Mouse (Mus musculus) ES-Bruce4 (cell line): ENCODE data around the gene Lrrc37a. TPM values are rescaled to one million over a fixed set of nuclear protein-coding genes. Genes with fewer than 3 reads are reported as not detected.
"Not testable (repeated sequence)": the region's sequence is repeated elsewhere in the genome, so short reads cannot be mapped to it uniquely, and the experiment has no call there.

ENCODE experiments used
- H3K27ac ChIP-seq: 2 replicates; pipeline ENCODE4 v1.5.1; 2012; ENCODE audit warnings: low read length, inconsistent platforms; ENCODE audit not compliant: insufficient read depth
- H3K27me3 ChIP-seq: 2 replicates; pipeline ENCODE4 v1.6.1; 2012; ENCODE audit warnings: mild to moderate bottlenecking, low read length, inconsistent platforms; ENCODE audit not compliant: control insufficient read depth, poor library complexity, insufficient read depth, severe bottlenecking
- H3K36me3 ChIP-seq: 2 replicates; pipeline ENCODE4 v1.6.1; 2012; ENCODE audit warnings: inconsistent platforms, mild to moderate bottlenecking, low read length, moderate library complexity; ENCODE audit not compliant: control insufficient read depth, poor library complexity, insufficient read depth, severe bottlenecking
- H3K4me1 ChIP-seq: one replicate; pipeline ENCODE4 v1.8.1; 2011; ENCODE audit warnings: low read length; ENCODE audit not compliant: control insufficient read depth, insufficient read depth
- H3K4me3 ChIP-seq: 2 replicates; pipeline ENCODE4 v1.5.1; 2011; ENCODE audit warnings: low read depth, mild to moderate bottlenecking, low read length
- H3K9ac ChIP-seq: 2 replicates; pipeline ENCODE4 v1.6.1; 2012; ENCODE audit warnings: low read depth, mild to moderate bottlenecking, inconsistent platforms; ENCODE audit not compliant: poor library complexity, severe bottlenecking
- H3K9me3 ChIP-seq: replicated peaks from 2 replicates; pipeline ENCODE4 v1.6.1; 2012; ENCODE audit warnings: mild to moderate bottlenecking, low read length, inconsistent platforms; ENCODE audit not compliant: control insufficient read depth, poor library complexity, insufficient read depth, severe bottlenecking
- CTCF ChIP-seq: IDR thresholded peaks from one replicate; pipeline ENCODE4 v1.8.1; 2011; ENCODE audit warnings: low read depth, low read length
- EP300 ChIP-seq: IDR thresholded peaks from 2 replicates; pipeline ENCODE4 v1.6.1; 2011; ENCODE audit warnings: low read depth, low read length; ENCODE audit not compliant: insufficient read depth
- POLR2A ChIP-seq: IDR thresholded peaks from one replicate; pipeline ENCODE4 v1.8.1; 2011; ENCODE audit warnings: low read length; ENCODE audit not compliant: insufficient read depth
- polyA plus RNA-seq: library from polyadenylated mRNA; stranded (reverse); fragments of >200 nt; gene quantifications from 2 replicates; pipeline ENCODE4 v1.2.4, GENCODE M21; 2011; ENCODE audit warnings: low read depth; ENCODE audit not compliant: missing spikeins, insufficient read depth, insufficient read length

Gene Lrrc37a
- not detected in 2 replicates for polyA plus RNA-seq

- TF ChIP-seq CTCF (no peak), EP300 (no peak), POLR2A (no peak)
These were observed at the start of gene Lrrc37a for GRCm38 (mm10) chr11:103504497-103504896. TSS of gene Lrrc37a (minus strand) at chr11:103504597.

GRCm38 (mm10) chr11:103534973-103535372, 30.6 kb upstream of the Lrrc37a start:
- not testable (repeated sequence) for H3K9ac ChIP-seq, H3K36me3 ChIP-seq, H3K4me3 ChIP-seq, H3K9me3 ChIP-seq, H3K4me1 ChIP-seq, H3K27ac ChIP-seq, H3K27me3 ChIP-seq

More at GRCm38 (mm10) chr11:103504497-103504896, at the start of gene Lrrc37a:
- Histone ChIP-seq H3K9me3 (peaks cover 3% of the 10 kb centered on the region; the same call in 1 of the 2 replicates), H3K36me3 (no peaks in the 10 kb centered on the region), H3K4me3 (no peak within 1 kb of the TSS), H3K9ac (no peak within 1 kb of the TSS), H3K27ac (no peak within 1 kb of the TSS), H3K4me1 (no peaks in the 10 kb centered on the region), H3K27me3 (peaks cover 3% of the 10 kb centered on the region; the same call in 1 of the 2 replicates)

DNA sequence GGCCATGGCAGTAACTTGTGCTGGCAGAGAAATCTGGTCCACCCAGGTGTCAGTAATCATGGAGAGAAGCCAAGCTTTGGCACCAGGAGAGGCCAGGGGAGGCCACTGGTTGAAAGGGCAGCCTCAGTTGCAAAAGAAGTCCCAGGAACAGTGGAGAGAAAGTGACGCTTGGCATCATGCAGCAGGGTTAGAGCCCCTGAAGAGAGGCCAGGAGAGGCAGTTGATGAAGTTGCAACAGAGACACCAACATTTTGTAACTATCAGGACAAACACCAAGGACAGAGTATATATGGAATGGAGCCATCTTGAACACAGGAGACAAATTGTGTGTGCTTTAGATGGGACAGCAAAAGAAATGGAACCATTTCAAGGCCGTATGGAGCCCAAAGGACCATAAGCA, 7.7 kb upstream of the Lrrc37a start:
- Histone ChIP-seq H3K27me3 (no peaks in the 10 kb centered on the region), H3K27ac (no peak overlapping the region), H3K4me1 (no peaks in the 10 kb centered on the region), H3K9ac (no peak overlapping the region), H3K4me3 (no peak overlapping the region), H3K9me3 (no peaks in the 10 kb centered on the region), H3K36me3 (no peaks in the 10 kb centered on the region)
- no peak for TF ChIP-seq POLR2A
- no peak for TF ChIP-seq CTCF

DNA sequence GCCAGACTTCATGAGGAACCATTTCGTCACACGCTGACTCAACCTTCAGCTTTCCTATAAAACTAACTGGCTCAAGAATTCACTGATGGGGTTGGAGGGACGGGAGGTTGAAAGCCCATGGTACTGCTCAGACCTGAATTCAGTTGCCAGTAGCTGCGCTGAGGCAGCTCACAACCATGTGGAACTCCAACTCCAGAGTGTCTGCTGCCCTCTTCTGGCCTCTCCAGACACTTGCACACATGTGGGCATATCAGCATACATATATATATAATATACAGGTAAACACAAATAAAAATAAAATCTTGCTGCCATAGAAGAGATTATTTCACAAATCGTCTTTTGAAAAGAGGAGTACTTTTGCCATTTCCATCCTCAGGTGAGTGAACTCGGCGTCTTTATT, 40.0 kb downstream of the Lrrc37a start:
- Histone ChIP-seq H3K9me3 (no peaks in the 10 kb centered on the region), H3K4me1 (no peaks in the 10 kb centered on the region), H3K27ac (no peak overlapping the region), H3K9ac (no peak overlapping the region), H3K36me3 (no peaks in the 10 kb centered on the region), H3K27me3 (no peaks in the 10 kb centered on the region), H3K4me3 (no peak overlapping the region)
- TF ChIP-seq CTCF (peak; percentile 89), POLR2A (no peak)

GRCm38 (mm10) chr11:103451105-103451504, 53.3 kb downstream of the Lrrc37a start:
- not testable (repeated sequence) for H3K4me3 ChIP-seq, H3K27me3 ChIP-seq, H3K9ac ChIP-seq, H3K4me1 ChIP-seq, H3K36me3 ChIP-seq
- Histone ChIP-seq H3K9me3 (peaks cover 19% of the 10 kb centered on the region), H3K27ac (peak overlapping the region; percentile 46; the same call in 1 of the 2 replicates)

- TF ChIP-seq EP300: 0 out of 2 replicates have a peak, but pooled peaks have one; percentile 43
- H3K27me3 ChIP-seq, H3K36me3 ChIP-seq, H3K4me3 ChIP-seq, H3K4me1 ChIP-seq, H3K9ac ChIP-seq: not testable (repeated sequence)
- peak overlapping the region; percentile 56 for H3K27ac ChIP-seq
- peaks cover 19% of the 10 kb centered on the region for H3K9me3 ChIP-seq
These were observed 54.7 kb downstream of the Lrrc37a start for GRCm38 (mm10) chr11:103449721-103450120.

GRCm38 (mm10) chr11:103443678-103444077, 60.7 kb downstream of the Lrrc37a start:
- TF ChIP-seq EP300 (no peak), POLR2A (peak; percentile 41)
- peak overlapping the region; percentile 71 for H3K27ac ChIP-seq
- no peaks in the 10 kb centered on the region for H3K27me3 ChIP-seq
- H3K9me3 ChIP-seq: peaks cover 12% of the 10 kb centered on the region
- H3K36me3 ChIP-seq: no peaks in the 10 kb centered on the region
- peak overlapping the region; percentile 21 for H3K9ac ChIP-seq
- H3K4me3 ChIP-seq: no peak overlapping the region
- peaks cover 2% of the 10 kb centered on the region for H3K4me1 ChIP-seq
